Mouse (Mus musculus) lung, adult 2 months (tissue): Measurements from ENCODE around the gene Rars.
"Not testable (repeated sequence)": the region's sequence is repeated elsewhere in the genome, so short reads cannot be mapped to it uniquely, and the experiment has no call there.

Source experiments
- CTCF ChIP-seq: fragments of 200-500 bp; IDR thresholded peaks from 2 replicates; pipeline ENCODE4 v1.5.1; 2011; ENCODE audit warnings: mild to moderate bottlenecking, low read length, control low read depth; ENCODE audit not compliant: insufficient read depth
- POLR2A ChIP-seq: fragments of 200-500 bp; IDR thresholded peaks from 2 replicates; pipeline ENCODE4 v1.6.1; 2011; ENCODE audit warnings: low read depth, mild to moderate bottlenecking, control low read depth, low read length, borderline replicate concordance; ENCODE audit errors: extremely low read depth

- TF ChIP-seq CTCF, POLR2A: not testable (repeated sequence)
Observed at GRCm38 (mm10) chr11:35842560-35842959, 8.3 kb upstream of the Rars start.
